Mouse (Mus musculus): Measurements from ENCODE around the gene Polr2g.

DNA sequence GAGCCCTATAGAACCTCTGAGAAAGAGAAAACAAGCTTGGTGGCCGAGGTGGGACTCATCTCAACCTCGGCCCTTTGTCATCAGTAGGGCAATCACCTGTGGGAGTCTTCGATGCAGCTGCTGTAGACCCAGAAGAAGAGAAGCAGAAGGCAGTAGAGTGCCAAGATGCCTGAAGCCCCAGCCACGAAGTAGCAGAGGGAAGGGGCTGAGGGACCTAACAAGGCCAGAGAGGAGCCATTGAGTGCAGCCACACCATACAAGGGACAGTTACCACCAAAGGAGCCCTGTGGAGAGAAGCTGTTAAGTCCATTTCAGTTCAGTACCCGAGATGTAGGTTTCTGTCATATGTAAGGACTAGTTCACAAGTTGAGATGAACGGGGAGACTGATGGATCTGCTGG is 25.0 kb downstream of the Polr2g start:
- TF ChIP-seq POLR2A (IDR thresholded peaks at IDR 0.05; ENCODE audit: low read depth, low read length) (0 out of 2 replicates have a peak, but pooled peaks have one; percentile 4), CTCF (IDR thresholded peaks at IDR 0.05; ENCODE audit: borderline replicate concordance, insufficient read depth, low read length) (no peak)
